Mouse (Mus musculus) layer of hippocampus, postnatal 25 days (tissue): Measurements from ENCODE around the gene Pkm. TPM values are rescaled to one million over a fixed set of nuclear protein-coding genes. Genes with fewer than 3 reads are reported as not detected.
A peak's percentile ranks its signal among the peaks of the same experiment; 100 is the strongest.

Source experiments
- DNase-seq, 2 experiments: peaks; one replicate each; pipeline ENCODE4 v3.0.0; 2022; ENCODE audit warnings: mixed read lengths in 2 of 2, low spot score in 1 of 2; ENCODE audit errors: extremely low spot score in 1 of 2
- total RNA-seq, 2 experiments: library from RNA; stranded (reverse); gene quantifications; 2 replicates each; pipeline ENCODE4 v1.2.3; 2021

Pkm gene
- total RNA-seq, 2 experiments from 2014 or later: 1,212 to 1,366 TPM

DNA sequence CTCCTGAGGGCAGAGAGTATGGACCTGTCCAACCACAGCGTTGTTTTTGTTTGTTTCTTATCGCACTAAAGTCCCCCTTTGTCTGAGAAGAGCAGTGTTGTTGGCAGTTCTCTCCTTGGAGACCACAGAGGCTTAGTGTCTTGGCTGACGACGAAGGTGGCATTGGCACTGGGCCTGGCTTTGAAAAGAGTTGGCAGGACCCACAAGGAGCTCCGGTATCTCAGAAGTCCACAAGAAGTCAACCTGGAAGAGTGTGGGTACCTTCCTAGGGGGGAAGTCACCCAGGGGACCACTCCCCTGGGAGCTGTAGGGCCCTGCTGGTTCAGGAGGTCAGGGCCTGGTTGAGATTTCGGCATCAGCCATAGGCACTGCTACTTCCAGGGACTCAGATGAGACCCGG lies 44.9 kb downstream of the Pkm start:
- DNase-seq: no peak

DNA sequence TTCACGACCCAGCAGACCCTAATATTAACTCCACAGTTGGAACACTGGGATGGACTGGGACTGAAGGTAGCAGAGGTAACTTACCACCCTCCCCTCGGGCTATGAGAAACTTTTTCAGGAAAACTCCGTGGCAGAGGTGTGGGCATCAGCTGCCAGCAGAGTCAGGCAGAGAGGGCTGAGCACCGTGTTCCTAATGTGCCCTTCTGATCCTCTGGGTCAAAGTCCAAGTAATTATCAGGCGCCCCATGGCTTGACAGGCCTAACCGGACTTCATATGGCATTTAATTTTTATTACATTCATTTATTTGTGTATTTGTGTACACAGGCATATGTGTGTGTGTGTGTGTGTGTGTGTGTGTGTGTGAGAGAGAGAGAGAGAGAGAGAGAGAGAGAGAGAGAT lies 46.9 kb downstream of the Pkm start:
- no peak for DNase-seq

DNA sequence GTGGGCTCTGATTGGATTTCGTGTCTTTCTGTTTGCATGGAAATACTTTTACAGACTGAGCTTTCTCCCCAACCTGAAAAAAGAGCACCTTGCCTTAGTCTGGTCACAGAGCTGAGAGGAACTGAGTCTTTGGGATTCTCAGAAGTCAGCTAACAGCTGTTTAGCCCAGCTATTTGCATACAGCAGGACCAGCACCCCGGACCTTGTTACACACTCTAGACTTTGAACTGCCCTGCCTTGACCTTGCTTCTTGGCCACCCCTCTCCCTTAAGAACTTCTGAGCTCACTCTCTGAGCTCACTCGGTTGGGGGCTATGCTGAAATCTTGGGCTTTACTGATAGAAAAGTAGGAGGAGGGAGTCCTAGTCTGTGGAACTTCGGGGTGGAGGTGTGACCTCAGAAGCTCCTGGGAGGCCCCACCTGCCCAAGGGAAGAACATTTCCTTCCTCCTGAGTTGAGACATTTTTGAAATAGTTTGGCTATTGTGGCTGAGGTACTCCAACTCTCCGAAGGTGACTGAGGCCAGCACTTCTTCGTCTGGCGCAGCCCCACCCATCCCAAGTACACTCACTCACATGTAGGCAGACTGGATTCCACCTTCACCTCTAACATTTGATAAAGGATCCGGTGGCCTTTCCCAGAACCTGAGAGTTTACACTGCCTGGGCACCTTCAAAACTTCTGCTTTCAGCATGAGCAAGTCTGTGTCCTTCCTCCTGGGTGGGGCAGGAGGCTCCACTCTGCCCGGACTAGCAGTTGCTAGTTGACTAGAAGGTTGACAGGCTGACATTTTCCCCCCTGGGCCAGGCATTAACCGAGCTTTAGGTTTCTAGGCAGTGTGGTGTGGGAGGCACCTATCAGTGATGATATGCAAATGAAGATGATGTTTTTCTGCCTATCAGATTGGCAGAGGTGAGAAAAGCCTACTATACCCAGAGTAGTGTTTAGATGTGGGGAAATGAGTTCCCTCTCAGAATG lies 51.0 kb downstream of the Pkm start:
- no peak for DNase-seq

DNA sequence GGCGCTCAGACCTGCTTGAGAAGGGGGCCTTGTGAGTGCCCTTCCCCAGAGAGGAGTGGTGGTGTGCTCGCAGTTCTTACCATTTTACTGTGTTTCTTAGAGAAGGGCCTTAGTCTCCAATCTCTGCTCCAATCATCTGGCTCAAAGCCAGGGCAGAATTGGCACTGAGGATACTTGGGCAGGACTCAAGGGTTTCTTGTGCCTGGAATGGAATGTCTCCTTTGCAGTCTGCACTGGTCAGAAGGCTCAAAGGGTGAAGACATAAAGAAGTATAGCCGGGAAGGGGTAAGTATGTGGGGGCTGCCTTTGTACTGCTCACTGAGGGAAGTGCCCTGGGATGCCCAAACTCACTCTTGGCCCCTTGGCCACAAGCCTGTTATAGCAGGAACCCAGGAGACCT lies 53.1 kb downstream of the Pkm start:
- DNase-seq: no peak

DNA sequence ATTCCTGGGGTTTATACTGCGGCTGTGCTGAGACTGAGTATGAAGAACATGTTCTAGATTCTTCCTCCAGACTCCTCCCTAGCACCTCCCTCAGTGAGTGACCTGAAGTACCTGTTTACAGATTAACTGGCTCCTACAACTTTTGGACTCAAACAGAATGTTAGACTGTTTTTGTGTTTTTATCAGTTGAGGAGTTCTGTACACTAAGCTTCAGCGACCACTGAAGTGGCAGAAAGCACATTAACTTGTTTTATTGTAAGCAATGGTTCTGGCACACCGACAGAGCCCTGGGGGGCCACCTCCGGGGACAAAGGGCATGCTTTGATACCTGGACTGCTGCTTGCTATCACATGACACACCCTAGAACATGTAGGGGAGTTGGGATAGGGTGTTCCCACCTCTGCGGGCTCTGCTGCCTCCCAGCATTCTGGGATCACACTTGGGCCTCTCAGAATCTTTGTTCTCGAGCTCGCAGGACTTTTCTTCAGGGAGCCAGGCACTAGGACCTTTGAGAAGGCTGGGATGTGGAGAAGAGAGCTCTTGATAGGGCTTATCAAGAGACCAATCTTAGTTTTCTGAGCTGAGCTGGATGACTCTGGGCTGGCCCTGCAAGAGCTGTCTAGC lies 60.2 kb downstream of the Pkm start:
- DNase-seq: no peak

DNA sequence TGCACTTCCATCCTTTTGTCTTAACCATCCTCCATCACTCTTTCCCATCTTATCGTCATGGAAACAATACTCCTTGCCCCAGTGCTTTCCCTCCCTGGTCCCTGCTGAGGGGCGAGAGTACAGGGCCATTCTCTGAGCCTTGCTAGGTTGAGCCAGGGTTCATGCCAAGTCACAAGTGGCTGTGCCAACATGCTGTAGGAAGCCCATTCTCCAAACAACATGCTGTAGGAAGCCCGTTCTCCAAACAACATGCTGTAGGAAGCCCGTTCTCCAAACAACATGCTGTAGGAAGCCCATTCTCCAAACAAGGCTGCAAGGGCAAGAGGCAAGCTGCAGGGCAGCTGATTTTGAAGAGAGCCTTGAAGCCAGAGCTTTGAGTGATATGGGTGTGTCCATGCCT lies 62.1 kb downstream of the Pkm start:
- DNase-seq: no peak

DNA sequence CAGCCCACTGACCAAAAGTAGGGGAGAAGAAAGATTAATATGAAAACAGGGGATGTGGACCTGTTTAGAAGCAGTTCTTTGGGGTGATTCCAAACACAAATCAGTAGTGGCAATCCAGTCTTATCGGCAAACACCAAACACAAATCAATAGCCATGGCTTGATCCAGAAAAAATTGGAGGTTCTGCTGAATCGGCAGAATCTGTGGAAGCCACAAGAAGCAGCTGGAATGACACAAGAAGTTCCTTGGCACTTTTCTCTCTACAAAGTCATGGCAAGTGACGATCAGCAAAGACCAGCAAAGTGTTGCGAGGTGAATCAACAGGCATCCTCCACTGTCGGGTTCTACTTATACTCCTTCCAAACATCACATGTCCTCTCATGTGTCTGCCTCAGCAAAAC lies 65.0 kb downstream of the Pkm start:
- no peak for DNase-seq

DNA sequence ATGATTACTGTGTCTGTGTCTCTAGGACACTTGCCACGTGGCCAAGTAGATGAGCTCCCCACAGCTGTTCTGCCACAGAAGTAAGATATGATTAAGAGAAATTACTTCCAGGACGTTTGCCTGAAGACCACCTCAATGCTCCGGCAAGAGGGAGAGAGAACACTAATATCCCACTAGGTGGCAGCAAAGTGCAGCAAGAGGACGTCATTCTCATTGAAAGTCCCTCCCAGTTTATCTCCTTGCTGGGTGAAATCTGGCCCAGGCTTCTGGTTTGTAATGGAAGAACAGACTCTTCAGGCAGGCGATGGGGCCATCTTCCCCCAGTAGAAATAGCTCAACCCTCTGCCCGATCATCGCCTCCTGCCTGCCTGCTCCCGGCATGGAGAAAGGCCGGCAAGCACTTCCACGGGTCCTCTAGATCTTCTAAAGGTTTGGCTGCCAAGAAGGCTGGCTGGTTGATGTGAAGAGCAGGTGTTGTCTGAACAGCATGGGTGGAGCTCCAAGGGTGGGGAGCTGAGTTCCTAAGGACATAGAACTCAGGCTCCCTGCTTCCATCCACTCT lies 67.0 kb downstream of the Pkm start:
- DNase-seq: peak; percentile 56 to 58

DNA sequence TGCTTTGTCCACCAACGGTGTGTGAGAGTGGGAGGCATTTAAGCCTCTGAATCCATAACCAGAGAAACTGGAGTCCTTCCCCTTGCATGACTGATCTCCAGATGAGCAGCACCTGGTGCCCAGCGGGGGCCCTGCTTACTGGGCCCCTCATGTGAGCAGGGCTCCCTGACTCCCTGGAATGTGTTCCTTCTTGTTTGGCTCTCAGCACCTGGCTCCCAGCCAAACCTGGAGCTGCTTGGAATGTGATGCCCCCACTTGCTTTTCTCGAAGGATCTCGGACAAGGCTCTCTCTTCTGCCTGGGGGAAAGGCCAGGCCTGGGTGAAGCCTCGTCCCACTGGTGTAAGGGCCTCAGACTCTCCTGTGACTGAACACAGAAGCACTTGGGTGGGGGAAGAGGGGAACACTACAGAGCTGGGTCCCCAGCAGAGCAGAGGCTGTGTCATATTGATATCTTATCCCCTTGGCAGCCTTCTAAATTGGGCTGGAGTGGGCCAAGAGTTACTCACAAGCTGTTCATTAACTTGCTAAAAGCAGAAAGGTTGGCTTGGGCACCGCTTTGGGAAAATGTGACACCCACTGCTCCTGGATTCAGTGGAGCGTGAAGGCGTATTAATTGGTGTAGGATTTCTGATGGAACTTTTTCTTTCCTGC lies 67.7 kb downstream of the Pkm start:
- peak; percentile 23 to 25 for DNase-seq

DNA sequence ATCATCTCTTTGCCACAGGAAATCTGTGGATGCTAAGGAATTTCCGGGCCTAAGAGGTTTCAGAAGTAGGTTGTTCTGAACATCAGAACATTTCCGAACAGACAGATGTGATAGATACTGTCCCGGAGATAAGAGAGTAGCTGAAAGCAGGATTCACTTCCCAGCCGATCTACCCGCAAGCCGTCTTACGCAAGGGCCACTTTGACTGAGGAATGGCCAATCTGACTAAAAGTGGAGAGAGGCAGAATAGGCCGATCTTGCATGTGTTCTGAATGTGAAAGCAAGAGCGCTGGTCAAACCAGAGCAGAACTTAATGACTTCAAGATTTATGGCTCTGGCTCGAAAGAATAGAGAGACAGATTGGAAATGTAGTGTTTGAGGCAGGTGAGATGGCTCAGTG lies 69.3 kb downstream of the Pkm start:
- DNase-seq: no peak

DNA sequence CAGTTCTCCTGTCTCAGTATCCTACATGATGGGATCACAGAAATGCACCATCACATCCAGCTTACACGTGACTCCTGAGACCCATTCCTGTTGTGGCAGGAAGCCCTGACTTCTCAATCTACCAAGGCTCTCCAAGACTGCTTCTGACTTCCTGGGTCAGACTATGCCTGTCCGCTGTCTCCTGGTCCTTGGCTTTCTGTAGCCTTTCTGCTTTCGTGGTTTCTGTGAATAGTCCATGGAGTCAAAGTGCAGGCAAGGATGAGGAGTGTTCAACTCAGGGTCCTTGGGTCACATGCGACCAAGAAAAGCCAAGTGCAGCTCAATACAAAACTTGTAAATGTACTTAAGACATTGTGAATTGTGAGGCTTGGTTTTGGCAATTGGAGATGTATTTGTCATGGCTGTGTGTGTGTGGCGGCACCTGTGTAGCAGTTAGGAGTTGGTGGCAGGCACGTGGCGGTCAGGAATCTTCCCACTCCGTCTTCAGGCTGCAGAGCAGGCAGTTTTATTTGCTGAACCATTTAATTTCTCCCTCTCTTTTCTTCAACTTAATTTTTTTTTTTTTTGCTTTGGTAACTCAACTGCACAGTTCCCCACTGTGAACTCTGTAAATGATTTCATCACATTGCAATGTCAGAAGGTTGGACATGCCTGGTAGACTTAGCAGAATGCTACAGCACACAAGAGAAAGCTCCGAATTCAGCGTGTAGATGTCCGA lies 71.6 kb downstream of the Pkm start:
- no peak for DNase-seq

Other genes starting within 250 kb of the Pkm start
- gene Arih1, start 169.8 kb upstream of the Pkm start, total RNA-seq: 100 to 1,000 TPM in 1 of 2 experiments, 10 to 100 TPM in 1; 97.3 to 100 TPM
- gene Hexa, start 116.8 kb upstream of the Pkm start, total RNA-seq: 10 to 100 TPM; 45.8 to 52.7 TPM
- gene Tmem202, start 116.5 kb upstream of the Pkm start, total RNA-seq: 1 to 10 TPM; 2.0 to 2.1 TPM
- gene Celf6, start 78.5 kb upstream of the Pkm start, total RNA-seq: 10 to 100 TPM; 23.7 to 25.6 TPM
- gene Parp6, start 39.1 kb upstream of the Pkm start, total RNA-seq: 100 to 1,000 TPM; 138 to 142 TPM
- gene Gramd2, start 23.8 kb downstream of the Pkm start, total RNA-seq: 1 to 10 TPM; 4.9 to 7.3 TPM
- gene Senp8, start 94.3 kb downstream of the Pkm start, total RNA-seq: 1 to 10 TPM; 9.2 to 9.7 TPM
- 10 to 100 TPM; 57.4 to 66.3 TPM for gene Myo9a, start 94.5 kb downstream of the Pkm start, total RNA-seq